Mouse (Mus musculus) hindbrain, postnatal 0 days (tissue): ENCODE data around the gene Oscar. TPM values are rescaled to one million over a fixed set of nuclear protein-coding genes. Genes with fewer than 3 reads are reported as not detected.
"Not testable (repeated sequence)": the region's sequence is repeated elsewhere in the genome, so short reads cannot be mapped to it uniquely, and the experiment has no call there.

ENCODE experiments used
- ATAC-seq: fragments of 200-750 bp; cut with Nextera tagmentation; 2 replicates; pipeline ENCODE4 v1.8.0; 2017; ENCODE audit warnings: mild to moderate bottlenecking, moderate TSS enrichment, moderate library complexity
- DNase-seq: peaks from one replicate; pipeline ENCODE4 v3.0.0-alpha.2; 2015; ENCODE audit warnings: low spot score
- H3K27ac ChIP-seq: fragments of 300-500 bp; sonication (generic); 2 replicates; pipeline ENCODE4 v1.5.1; 2014; ENCODE audit warnings: mild to moderate bottlenecking
- H3K27me3 ChIP-seq: fragments of 300-500 bp; sonication (generic); 2 replicates; pipeline ENCODE4 v1.6.1; 2014; ENCODE audit warnings: low read length, mixed read lengths; ENCODE audit not compliant: insufficient read depth
- H3K36me3 ChIP-seq: fragments of 300-500 bp; sonication (generic); 2 replicates; pipeline ENCODE4 v1.6.1; 2014; ENCODE audit warnings: low read length, mixed read lengths; ENCODE audit not compliant: insufficient read depth
- H3K4me1 ChIP-seq: fragments of 300-500 bp; sonication (generic); 2 replicates; pipeline ENCODE4 v1.6.1; 2014; ENCODE audit warnings: antibody characterized with exemption, low read length, mixed read lengths; ENCODE audit not compliant: insufficient read depth
- H3K4me2 ChIP-seq: fragments of 300-500 bp; sonication (generic); 2 replicates; pipeline ENCODE4 v1.6.1; 2014; ENCODE audit warnings: low read depth, mild to moderate bottlenecking, low read length, moderate library complexity, mixed read lengths
- H3K4me3 ChIP-seq: fragments of 300-500 bp; sonication (generic); 2 replicates; pipeline ENCODE4 v1.5.1; 2014; ENCODE audit warnings: low read length
- H3K9ac ChIP-seq: fragments of 300-500 bp; sonication (generic); replicated peaks from 2 replicates; pipeline ENCODE4 v1.6.1; 2014; ENCODE audit warnings: mild to moderate bottlenecking, low read length, moderate library complexity, mixed read lengths
- H3K9me3 ChIP-seq: fragments of 300-500 bp; sonication (generic); 2 replicates; pipeline ENCODE4 v1.6.1; 2016; ENCODE audit warnings: low read length, mixed read lengths
- CTCF ChIP-seq: IDR thresholded peaks from 2 replicates; pipeline ENCODE4 v1.5.1; 2016; ENCODE audit warnings: antibody characterized with exemption, control low read depth, low read depth
- WGBS: fragments of 180-500 bp; shearing (Covaris S2); extraction: QIAGEN DNeasy Blood & Tissue Kit; methylation state at CpG from one replicate; pipeline ENCODE4 v1.1.7; 2014; 5-methylcytosine and 5-hydroxymethylcytosine counted together
- microRNA-seq, 2 experiments: library from miRNA; unstranded; fragments of <30 nt; microRNA quantifications; one replicate each; pipeline ENCODE4; 2016
- polyA plus RNA-seq: library from polyadenylated mRNA; unstranded; fragments of >200 nt; fragmentation: Nextera tagmentation; extraction: Ambion mirVana; gene quantifications from 2 replicates; pipeline ENCODE4 v1.2.1, GENCODE M21; 2015
- total RNA-seq: library from RNA; depleted of rRNA; stranded (reverse); fragments of >200 nt; gene quantifications from 2 replicates; pipeline ENCODE4 v1.2.3, GENCODE M21; 2014; rRNA removed

Oscar gene
- total and polyA plus RNA-seq, 2 experiments from 2014 or later, result 0.60 to 1.1 TPM

DNA sequence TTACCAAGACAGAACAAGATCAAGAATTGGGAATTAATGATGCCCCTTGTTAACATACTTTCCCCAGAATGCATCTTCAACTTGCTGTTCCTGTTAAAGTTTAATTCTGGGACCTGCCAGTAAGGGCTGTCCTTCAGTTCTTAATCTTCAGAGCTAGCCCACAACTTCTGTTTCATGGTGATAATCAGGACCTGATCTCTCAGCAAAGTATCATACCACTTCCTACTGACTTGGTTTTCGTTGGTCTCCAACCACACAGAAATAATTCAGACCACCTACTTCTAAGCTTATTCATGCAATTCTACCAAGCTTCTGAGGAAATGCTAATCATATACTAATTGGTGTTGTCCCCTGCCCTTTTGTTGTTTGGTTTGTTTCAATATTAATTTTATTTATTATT lies 44.1 kb downstream of the Oscar start:
- H3K9me3 ChIP-seq, result no peaks in the 10 kb centered on the region
- no peak overlapping the region for H3K9ac ChIP-seq
- H3K36me3 ChIP-seq, result no peaks in the 10 kb centered on the region
- no peak overlapping the region for H3K27ac ChIP-seq
- TF ChIP-seq CTCF, result no peak
- H3K4me1 ChIP-seq, result no peaks in the 10 kb centered on the region
- 76% methylated on average over 1 of the region's 1 CpGs for WGBS
- ATAC-seq, result no peak
- no peak overlapping the region for H3K4me3 ChIP-seq
- DNase-seq, result no peak
- H3K27me3 ChIP-seq, result no peaks in the 10 kb centered on the region
- no peak overlapping the region for H3K4me2 ChIP-seq

DNA sequence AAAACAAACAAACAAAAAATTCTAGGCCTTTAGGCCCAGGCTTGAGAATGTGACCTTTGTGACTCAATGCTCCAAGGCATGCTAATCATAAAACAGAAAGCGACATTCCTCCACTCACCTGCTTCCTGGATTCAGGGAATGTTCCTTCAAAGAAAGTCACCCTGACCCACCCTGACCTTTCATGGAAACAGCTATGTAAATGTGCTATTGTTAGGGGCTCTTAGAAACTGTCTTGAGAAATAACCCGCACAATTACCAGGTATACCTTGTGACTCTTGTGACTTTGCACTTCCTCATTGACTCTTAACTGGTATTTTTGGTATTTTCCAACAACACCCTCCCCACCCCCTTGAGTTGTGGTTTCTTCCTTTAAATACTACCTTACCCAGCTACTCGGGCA lies 45.4 kb downstream of the Oscar start:
- not testable (repeated sequence) for H3K27ac ChIP-seq, H3K27me3 ChIP-seq, H3K4me3 ChIP-seq, H3K36me3 ChIP-seq, H3K4me1 ChIP-seq, ATAC-seq, H3K4me2 ChIP-seq, H3K9ac ChIP-seq, H3K9me3 ChIP-seq, DNase-seq
- WGBS, result 94% methylated on average over 3 of the region's 3 CpGs

DNA sequence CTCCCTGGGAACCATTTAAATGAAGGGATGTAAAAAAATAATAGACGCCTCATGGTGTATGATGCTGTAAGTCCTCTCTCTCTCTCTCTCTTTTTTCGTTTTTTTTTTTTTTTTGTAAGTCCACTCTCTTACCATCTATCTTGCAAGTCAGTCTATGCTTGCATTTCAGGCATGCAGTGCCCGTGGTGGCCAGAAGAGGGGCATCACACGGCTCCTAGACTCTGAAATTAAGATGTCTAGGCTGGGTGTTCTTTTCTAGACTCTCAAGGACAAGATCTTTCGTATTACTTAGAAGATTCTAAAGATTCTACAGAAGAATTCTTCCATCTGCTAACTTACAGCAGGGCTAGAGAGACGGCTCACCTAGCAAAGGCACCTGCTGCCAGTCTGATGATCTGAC lies 46.2 kb downstream of the Oscar start:
- no peak for DNase-seq
- TF ChIP-seq CTCF, result no peak
- H3K27me3 ChIP-seq, result no peaks in the 10 kb centered on the region

DNA sequence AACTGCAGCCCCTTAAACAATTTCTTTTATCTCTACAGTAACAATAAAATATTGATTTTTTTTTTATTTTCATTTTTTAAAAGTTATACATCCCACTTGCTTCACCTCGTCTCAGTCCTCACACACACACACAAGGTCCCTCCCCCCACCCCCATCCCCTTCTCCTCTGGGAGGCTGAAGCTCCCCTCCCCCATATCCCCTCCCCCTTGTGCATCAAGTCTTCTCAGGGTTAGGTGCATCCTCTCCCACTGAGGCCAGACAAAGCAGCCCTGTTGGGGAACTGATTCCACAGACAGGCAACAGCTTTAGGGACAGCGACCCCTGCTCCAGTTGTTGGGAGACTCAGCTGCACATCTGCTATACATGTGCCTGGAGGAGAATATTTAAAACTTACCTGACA lies 48.6 kb downstream of the Oscar start:
- Histone ChIP-seq H3K9me3 (no peaks in the 10 kb centered on the region), H3K4me3 (no peak overlapping the region), H3K9ac (no peak overlapping the region), H3K36me3 (no peaks in the 10 kb centered on the region), H3K4me2 (no peak overlapping the region), H3K4me1 (no peaks in the 10 kb centered on the region), H3K27ac (no peak overlapping the region), H3K27me3 (no peaks in the 10 kb centered on the region)
- WGBS, result 8% methylated on average over 2 of the region's 2 CpGs
- TF ChIP-seq CTCF, result no peak
- ATAC-seq, result no peak
- DNase-seq, result no peak

More for the DNA sequence above, 46.2 kb downstream of the Oscar start:
- Histone ChIP-seq H3K4me2 (no peak overlapping the region), H3K36me3 (no peaks in the 10 kb centered on the region), H3K9me3 (no peaks in the 10 kb centered on the region), H3K4me3 (no peak overlapping the region), H3K4me1 (no peaks in the 10 kb centered on the region), H3K9ac (no peak overlapping the region), H3K27ac (no peak overlapping the region)
- 71% methylated on average over 6 of the region's 6 CpGs for WGBS
- ATAC-seq, result no peak

Small RNA genes lying within 50 kb of the gene (microRNA-seq; reads per million reads assigned to microRNA genes)
- 0 reads per million in 2 experiments for gene Gm25100
- 1.8 to 4.4 reads per million in 2 experiments for gene Mir3572

Other genes with a start within 250 kb of the Oscar start
- gene Cacng8, start 225.5 kb downstream of the Oscar start, total RNA-seq, result 36.5 and 49.0 TPM in 2 replicates
- 15.0 and 16.1 TPM in 2 replicates for gene Cacng8, start 225.5 kb downstream of the Oscar start, polyA plus RNA-seq
- not detected in 2 replicates for gene Cacng6, start 192.0 kb downstream of the Oscar start, total RNA-seq
- 0.26 and 0.28 TPM in 2 replicates for gene Cacng6, start 192.0 kb downstream of the Oscar start, polyA plus RNA-seq
- not detected in 2 replicates for gene Tarm1, start 113.5 kb downstream of the Oscar start, total RNA-seq
- 0.10 TPM in 1 of 2 replicates, not detected in the other for gene Tarm1, start 113.5 kb downstream of the Oscar start, polyA plus RNA-seq
- 235 and 572 TPM in 2 replicates for gene Ndufa3, start 1.2 kb upstream of the Oscar start, total RNA-seq
- gene Ndufa3, start 1.2 kb upstream of the Oscar start, polyA plus RNA-seq, result 664 and 717 TPM in 2 replicates
- gene Tfpt, start 13.8 kb upstream of the Oscar start, total RNA-seq, result 14.2 and 17.3 TPM in 2 replicates
- gene Tfpt, start 13.8 kb upstream of the Oscar start, polyA plus RNA-seq, result 31.4 and 35.9 TPM in 2 replicates
- gene Prpf31, start 13.8 kb upstream of the Oscar start, total RNA-seq, result 48.6 and 50.8 TPM in 2 replicates
- 77.6 and 78.6 TPM in 2 replicates for gene Prpf31, start 13.8 kb upstream of the Oscar start, polyA plus RNA-seq
- gene Cnot3, start 29.1 kb upstream of the Oscar start, total RNA-seq, result 23.7 and 26.0 TPM in 2 replicates
- 26.4 and 29.8 TPM in 2 replicates for gene Cnot3, start 29.1 kb upstream of the Oscar start, polyA plus RNA-seq
- gene Leng1, start 49.7 kb upstream of the Oscar start, total RNA-seq, result 2.2 and 3.6 TPM in 2 replicates
- gene Leng1, start 49.7 kb upstream of the Oscar start, polyA plus RNA-seq, result 10.9 and 13.2 TPM in 2 replicates
- 3.5 and 4.2 TPM in 2 replicates for gene Tmc4, start 61.4 kb upstream of the Oscar start, total RNA-seq
- gene Tmc4, start 61.4 kb upstream of the Oscar start, polyA plus RNA-seq, result 3.5 and 4.4 TPM in 2 replicates
- 408 and 417 TPM in 2 replicates for gene Tsen34, start 76.7 kb upstream of the Oscar start, total RNA-seq
- 254 and 255 TPM in 2 replicates for gene Tsen34, start 76.7 kb upstream of the Oscar start, polyA plus RNA-seq
- gene Mboat7, start 77.4 kb upstream of the Oscar start, total RNA-seq, result 212 and 229 TPM in 2 replicates
- gene Mboat7, start 77.4 kb upstream of the Oscar start, polyA plus RNA-seq, result 117 and 119 TPM in 2 replicates
- 545 and 569 TPM in 2 replicates for gene Rps9, start 87.8 kb upstream of the Oscar start, total RNA-seq
- gene Rps9, start 87.8 kb upstream of the Oscar start, polyA plus RNA-seq, result 743 and 752 TPM in 2 replicates
- 0.37 TPM in 1 of 2 replicates, not detected in the other for gene Pirb, start 104.2 kb upstream of the Oscar start, total RNA-seq
- gene Pirb, start 104.2 kb upstream of the Oscar start, polyA plus RNA-seq, result 0.39 and 0.47 TPM in 2 replicates
- not detected in 2 replicates for gene Gm15448, start 209.5 kb upstream of the Oscar start, total RNA-seq
- gene Gm15448, start 209.5 kb upstream of the Oscar start, polyA plus RNA-seq, result not detected in 2 replicates
- gene Pira2, start 228.9 kb upstream of the Oscar start, total RNA-seq, result not detected in 2 replicates
- not detected in 2 replicates for gene Pira2, start 228.9 kb upstream of the Oscar start, polyA plus RNA-seq